Mouse (Mus musculus): ENCODE results near the gene Pcdh10.

Gene Pcdh10

GRCm38 (mm10) chr3:45378145-45378544, at the start of gene Pcdh10:
TSS of gene Pcdh10 (plus strand) at chr3:45378398.
- in situ Hi-C loops (cut with MboI, MseI): no loop called here

DNA sequence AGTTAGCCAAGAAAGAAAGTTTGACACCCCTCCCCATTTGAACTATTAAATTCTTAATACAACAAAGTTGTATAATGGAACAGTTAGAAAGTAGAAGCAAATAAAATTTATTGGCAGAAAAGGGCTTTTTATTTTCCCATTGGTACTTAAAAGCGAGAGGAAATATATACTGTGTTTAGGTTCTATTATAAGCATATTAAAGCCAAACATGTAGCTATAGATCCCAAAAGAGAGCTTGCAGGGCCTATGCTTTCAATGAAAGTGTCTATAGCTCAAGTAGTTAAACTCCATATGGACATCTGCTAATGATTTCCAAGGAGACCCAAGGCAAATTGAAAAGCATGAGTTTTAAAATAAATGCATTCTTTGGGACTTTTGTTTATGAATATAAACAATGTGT, 22.3 kb upstream of the Pcdh10 start:
- in situ Hi-C loops (cut with MboI, MseI): no loop called here

DNA sequence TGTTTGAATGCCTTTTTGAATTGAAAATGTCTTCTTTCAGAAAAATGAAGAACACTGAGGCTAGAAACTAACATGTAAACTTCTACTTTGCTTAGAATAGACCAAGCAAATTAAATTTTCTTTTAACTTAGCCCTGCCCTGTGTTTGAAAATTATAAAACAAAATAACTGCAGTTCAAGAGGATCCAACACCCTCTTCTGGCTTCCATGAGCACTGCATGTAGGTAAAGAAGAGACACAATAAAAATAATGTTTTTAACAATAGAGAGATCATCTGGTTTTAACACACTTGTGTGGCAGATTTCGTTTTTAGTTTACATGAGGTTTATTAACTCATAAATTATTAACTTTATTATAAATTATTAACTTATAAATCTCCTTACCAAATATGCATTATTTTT, 9.2 kb upstream of the Pcdh10 start:
- in situ Hi-C loops (cut with MboI, MseI): no loop called here

DNA sequence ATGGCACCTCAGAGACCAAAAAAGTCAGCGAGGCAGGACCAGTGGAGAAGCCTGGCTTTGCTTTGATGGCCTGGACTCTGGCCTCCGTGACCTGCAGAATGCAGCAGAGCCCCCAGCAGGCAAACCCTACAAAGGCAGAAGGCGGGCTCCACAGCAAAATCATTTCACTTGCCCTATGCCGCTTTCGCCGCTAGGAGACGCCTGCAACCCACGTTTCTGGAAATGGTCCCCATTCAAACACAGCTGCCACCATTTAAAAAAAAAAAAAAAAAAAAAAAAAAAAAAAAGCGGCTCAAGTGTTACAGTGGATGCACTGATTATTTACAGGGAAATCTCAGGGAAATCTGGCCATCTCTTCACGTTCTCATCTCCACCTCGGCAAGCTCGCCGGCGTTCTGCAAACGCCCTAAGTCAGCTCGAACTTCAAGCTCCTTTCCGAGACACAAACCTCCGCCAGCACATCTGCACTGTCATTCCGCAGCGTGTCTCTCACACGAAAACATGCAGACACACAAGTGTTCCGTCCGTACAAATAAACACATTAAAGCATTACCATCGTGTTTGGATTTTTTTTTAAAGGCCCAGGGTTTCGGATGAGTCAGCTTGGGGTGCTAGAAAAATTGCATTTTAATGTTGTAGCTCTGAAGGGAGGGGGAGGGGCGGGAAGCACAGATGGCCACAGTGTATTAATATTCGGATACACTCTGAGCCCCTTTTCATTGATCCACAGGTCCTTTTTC, 2.3 kb upstream of the Pcdh10 start:
- in situ Hi-C loops (cut with MboI, MseI): no loop called here

DNA sequence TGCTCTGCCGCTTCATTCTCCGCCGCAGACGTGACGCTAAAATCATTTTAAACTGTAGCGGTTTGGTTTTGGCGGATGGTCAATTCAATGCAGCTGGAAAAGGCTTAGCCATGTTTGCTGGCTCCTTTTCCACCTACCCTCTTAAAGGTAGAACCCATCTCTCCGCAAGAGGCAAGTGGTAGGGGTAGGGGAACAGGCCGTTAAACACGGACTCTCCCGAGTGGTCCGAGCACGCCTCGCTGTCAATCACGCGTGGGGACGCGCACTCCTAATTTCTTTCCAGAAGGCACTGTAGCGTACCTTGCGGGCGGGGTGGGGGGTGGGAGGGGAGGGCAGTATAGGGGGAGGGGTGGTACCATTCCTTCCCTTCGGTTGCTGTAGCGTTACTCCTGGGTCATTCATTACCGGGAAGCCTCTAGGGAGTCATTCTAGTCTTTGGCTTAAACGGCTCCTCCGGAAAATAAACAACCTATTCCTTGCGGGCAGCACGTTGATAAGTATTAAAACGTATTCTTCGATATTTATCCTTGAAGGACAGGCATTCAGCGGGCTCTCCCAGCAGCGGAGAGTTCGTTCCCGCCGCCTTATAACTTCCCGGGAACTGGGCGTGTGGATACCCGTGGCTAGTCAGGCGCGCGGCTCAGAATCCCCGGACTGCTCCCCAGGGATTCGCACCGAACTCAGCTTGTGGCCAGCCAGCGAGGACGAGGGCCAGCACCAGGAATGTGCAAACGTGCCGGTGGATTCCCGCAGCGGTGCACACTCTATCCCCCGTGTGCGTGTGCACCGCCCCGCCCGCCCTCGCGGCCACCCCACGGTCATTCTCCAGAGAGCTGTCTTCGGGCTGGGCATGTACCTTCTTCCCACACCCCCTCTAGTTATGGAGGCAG, 1.5 kb upstream of the Pcdh10 start:
- in situ Hi-C loops (cut with MboI, MseI): no loop called here

- in situ Hi-C loops (cut with MboI, MseI): no loop called here
Measured at GRCm38 (mm10) chr3:45377391-45377998, 703 bp upstream of the Pcdh10 start.

DNA sequence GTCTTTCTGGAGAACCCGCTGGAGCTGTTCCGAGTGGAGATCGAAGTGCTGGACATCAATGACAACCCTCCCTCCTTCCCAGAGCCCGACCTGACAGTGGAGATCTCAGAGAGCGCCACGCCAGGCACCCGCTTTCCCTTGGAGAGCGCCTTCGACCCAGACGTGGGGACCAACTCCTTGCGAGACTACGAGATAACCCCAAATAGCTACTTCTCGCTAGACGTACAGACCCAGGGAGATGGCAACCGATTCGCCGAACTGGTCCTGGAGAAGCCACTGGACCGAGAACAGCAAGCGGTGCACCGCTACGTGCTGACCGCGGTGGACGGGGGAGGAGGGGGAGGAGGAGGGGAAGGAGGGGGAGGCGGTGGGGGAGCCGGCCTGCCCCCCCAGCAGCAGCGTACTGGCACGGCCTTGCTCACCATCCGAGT, 1.4 kb downstream of the Pcdh10 start:
- in situ Hi-C loops (cut with MboI, MseI): no loop called here

DNA sequence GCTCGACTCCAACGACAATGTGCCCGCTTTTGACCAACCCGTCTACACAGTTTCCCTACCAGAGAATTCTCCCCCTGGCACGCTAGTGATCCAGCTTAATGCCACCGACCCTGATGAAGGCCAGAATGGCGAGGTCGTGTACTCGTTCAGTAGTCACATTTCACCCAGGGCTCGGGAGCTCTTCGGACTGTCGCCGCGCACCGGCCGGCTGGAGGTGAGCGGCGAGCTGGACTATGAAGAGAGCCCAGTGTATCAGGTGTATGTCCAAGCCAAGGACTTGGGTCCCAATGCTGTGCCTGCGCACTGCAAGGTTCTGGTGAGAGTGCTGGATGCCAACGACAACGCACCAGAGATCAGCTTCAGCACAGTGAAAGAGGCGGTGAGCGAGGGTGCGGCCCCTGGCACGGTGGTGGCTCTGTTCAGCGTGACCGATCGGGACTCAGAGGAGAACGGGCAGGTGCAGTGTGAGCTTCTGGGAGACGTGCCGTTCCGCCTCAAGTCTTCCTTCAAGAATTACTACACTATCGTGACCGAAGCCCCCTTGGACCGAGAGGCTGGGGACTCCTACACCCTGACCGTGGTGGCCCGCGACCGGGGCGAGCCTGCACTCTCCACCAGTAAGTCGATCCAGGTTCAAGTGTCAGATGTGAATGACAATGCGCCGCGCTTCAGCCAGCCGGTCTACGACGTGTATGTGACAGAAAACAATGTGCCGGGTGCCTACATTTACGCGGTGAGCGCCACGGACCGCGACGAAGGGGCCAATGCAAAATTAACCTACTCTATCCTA, 2.0 kb downstream of the Pcdh10 start:
- in situ Hi-C loops (cut with MboI, MseI): no loop called here

DNA sequence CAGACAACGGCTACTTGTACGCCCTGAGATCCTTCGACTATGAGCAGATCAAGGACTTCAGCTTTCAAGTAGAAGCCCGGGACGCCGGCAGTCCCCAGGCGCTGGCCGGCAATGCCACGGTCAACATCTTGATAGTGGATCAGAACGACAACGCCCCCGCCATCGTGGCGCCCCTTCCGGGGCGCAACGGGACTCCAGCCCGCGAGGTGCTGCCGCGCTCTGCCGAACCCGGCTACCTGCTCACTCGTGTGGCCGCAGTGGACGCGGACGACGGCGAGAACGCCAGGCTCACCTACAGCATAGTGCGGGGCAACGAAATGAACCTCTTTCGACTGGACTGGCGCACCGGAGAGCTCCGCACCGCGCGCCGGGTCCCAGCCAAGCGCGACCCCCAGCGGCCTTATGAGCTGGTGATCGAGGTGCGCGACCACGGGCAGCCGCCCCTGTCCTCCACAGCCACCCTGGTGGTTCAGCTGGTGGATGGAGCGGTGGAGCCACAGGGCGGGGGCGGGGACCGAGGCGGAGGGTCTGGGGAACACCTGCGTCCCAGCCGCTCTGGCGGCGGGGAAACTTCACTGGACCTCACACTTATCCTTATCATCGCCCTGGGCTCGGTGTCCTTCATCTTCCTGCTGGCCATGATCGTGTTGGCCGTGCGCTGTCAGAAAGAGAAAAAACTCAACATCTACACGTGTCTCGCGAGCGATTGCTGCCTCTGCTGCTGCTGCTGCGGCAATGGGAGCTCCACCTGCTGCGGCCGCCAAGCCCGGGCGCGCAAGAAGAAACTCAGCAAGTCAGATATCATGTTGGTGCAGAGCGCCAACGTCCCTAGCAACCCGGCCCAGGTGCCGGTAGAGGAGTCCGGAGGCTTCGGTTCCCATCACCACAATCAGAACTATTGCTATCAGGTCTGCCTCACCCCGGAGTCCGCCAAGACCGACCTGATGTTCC, 2.9 kb downstream of the Pcdh10 start:
- in situ Hi-C loops (cut with MboI, MseI): no loop called here

- in situ Hi-C loops (cut with MboI, MseI): no loop called here
Measured at GRCm38 (mm10) chr3:45382032-45382755, 4.0 kb downstream of the Pcdh10 start.

- in situ Hi-C loops (cut with MboI, MseI): no loop called here
Measured at GRCm38 (mm10) chr3:45383831-45384230, 5.6 kb downstream of the Pcdh10 start.

- in situ Hi-C loops (cut with MboI, MseI): no loop called here
Measured at GRCm38 (mm10) chr3:45385028-45385427, 6.8 kb downstream of the Pcdh10 start.

- in situ Hi-C loops (cut with MboI, MseI): no loop called here
Measured at GRCm38 (mm10) chr3:45385451-45385850, 7.3 kb downstream of the Pcdh10 start.

- in situ Hi-C loops (cut with MboI, MseI): no loop called here
Measured at GRCm38 (mm10) chr3:45386512-45386911, 8.3 kb downstream of the Pcdh10 start.

GRCm38 (mm10) chr3:45397101-45397500, 18.9 kb downstream of the Pcdh10 start:
- in situ Hi-C loops (cut with MboI, MseI): no loop called here

- in situ Hi-C loops (cut with MboI, MseI): no loop called here
Measured at GRCm38 (mm10) chr3:45403239-45403638, 25.0 kb downstream of the Pcdh10 start.

- in situ Hi-C loops (cut with MboI, MseI): no loop called here
Measured at GRCm38 (mm10) chr3:45431691-45432090, 53.5 kb downstream of the Pcdh10 start.

DNA sequence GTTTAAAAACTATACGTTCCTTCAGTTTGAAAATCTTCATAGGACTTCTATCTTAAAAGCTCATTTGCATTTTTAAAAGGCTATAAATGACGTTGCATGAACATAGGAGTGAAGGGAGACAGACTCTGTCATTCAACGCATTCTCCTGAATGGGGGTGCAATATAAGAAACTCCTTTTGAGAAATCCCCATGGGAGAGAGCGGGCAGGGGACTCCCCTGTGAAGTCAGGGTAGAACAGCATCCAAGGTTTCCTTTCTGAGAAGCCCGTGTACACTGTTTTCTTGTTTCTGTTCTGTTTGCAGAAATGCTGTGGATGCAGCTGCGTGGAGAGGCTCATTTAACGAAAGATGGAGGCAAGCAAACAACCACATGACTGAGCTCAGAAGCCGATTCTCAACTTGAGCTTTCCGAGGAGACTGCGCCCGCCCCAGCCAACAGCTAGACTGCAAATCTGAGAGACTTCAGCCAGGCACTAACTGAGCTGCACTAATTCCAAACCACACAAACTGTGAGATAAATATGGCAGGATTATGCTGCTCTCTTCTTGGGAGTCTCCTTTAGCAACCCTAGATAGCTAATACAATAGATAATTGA, 54.1 kb downstream of the Pcdh10 start:
- in situ Hi-C loops (cut with MboI, MseI): no loop called here
